Mouse (Mus musculus): ENCODE results near the gene Mrpl18. TPM values are rescaled to one million over a fixed set of nuclear protein-coding genes. Genes with fewer than 3 reads are reported as not detected.
"Not testable (repeated sequence)": the region's sequence is repeated elsewhere in the genome, so short reads cannot be mapped to it uniquely, and the experiment has no call there.

Mrpl18 gene
- total RNA-seq, 2 experiments from 2014 or later, result 214 to 221 TPM

DNA sequence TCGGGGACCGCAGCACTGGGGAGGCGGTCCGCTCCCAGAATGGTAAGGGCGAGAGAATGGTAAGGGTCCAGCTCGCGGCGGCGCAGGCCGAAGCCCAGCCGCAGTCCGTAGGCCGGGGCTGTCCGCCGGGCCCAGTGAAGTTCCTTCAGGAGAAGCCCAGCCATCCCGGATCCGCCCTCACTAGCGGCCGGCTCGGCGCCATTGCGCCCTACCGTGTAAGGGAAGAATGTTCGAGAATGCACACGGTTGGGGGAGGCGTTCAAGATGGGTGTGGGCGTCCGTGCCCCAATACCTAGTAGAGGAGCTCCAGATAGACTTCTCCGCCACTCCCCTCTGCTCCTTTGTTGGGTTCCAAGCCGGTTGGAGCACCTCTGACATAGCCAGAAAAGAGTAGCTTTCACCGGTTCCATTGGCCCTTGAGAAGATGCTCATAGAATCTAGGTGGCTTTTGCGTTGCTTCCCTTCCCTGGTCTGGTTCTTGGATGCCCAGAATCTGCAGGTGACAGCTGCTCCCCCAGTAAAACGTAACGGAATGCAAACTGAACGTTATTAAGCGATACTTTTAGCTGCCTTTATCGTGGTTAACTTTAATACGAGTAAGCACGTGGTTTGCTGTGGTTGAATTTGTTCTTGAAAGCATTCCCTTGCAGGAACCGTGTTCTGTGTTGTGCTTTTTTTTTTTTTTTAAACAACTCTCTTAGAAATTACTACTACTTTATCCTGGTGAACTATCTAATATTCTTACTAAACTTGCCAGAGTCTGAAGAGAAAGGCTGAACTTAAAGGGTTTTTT is 639 bp upstream of the Mrpl18 start:
- peak; percentile 65 for ATAC-seq (replicated peaks; ENCODE audit: low FRiP score, low TSS enrichment, poor library complexity, severe bottlenecking)

DNA sequence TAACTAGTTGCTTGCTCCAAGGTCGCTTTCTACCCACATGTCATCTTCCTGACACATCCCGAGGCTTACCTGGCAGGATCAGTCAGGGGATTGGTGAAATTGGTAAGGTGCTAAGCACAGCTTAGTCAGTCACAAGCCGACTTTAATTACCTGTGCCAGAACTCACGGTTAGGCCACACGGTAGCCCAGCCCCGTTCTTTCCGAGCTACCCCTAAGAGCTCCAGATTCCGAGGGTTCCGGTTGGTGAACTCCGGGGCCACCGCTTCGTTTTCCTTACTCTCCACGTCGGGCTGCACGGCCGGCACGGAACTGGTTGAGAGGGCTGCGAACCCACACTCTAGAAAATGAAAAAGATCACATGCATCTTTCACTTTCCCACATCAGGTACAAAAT is 661 bp downstream of the Mrpl18 start, which contains the start of gene Tcp1:
TSS of gene Tcp1 (plus strand) at position 214 of the 393 bp plus-strand sequence.
- ATAC-seq (replicated peaks; ENCODE audit: low FRiP score, low TSS enrichment, poor library complexity, severe bottlenecking), result peak; percentile 11; the same call in 1 of the 2 replicates

DNA sequence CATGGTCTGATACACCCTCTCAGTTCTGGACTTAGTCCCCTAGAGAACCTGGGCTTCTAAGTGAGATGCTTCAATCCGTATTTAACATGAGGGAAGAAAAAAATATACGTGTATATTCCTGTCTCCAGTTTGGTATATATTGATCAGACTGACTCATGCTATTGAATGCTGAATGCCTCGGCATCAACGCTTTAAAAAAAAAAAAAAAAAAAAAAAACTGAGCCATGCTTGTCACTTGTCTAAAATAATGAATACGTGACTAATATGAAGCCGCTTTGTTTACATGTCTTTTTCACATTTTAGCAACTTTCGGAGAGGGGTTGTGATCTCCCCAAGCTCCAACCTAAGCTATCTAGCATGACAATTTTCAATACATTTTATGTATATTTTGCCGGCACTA is 5.8 kb downstream of the Mrpl18 start:
- no peak for ATAC-seq (replicated peaks; ENCODE audit: low FRiP score, low TSS enrichment, poor library complexity, severe bottlenecking)

DNA sequence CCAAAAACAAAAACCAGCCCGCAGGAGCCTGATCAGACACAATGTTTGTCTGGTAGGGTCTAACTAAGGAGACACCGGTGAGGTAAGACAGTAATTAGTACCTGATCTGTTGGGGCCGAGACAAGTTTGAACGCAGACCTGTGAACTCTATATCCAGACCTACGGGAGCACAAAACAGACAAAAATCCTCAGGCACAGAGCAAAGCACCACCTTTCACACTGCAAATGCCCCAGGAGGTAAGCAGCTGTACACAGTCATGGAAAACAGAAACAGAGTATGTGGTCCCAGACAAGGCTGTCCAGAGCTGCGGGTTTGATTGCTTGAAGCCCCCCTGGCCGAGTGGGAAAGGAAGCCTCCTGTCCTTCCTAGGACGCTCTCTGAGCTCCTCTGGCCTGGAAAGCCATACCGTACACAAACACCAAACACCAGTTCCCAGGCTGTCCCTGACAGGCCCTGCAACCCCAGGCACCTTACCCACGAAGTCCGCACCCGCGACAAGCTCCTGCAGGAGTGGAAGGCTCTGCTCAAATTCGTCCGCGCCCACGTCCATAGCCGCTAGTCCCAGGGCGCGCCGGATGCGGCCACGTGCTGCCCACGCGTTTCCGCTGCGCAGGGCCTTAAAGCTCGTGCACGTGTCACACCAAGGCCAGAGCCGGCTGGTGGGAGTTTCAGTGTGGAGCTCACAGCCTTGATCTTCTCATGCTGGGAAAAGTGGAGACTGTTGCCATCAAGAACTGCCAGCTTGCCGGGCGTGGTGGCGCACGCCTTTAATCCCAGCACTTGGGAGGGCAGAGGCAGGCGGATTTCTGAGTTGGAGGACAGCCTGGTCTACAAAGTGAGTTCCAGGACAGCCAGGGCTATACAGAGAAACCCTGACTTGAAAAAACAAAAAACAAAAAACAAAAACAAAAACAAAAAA is 6.5 kb downstream of the Mrpl18 start, which contains the start of gene Pnldc1:
TSS of gene Pnldc1 (minus strand) at position 870 of the 920 bp plus-strand sequence.
- ATAC-seq (replicated peaks; ENCODE audit: low FRiP score, low TSS enrichment, poor library complexity, severe bottlenecking), result no peak

DNA sequence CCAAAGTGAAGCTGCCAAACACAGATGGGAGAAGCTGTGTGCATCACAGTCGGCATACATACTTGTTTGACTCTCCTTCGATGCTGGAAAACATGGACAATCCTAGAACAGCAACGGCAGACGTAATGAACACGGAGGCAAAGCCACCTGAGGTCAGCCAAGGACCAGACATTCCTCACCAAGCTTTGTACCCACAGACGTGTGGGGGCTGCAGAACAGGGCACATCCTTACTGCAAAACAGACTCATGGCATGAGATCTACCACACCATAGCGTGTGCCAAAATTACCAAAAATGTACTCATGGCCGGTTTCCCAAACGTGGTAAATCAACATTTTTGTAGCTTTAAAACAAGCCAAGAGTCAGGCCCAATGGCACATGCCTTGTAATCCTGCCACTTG is 9.7 kb downstream of the Mrpl18 start:
- ATAC-seq (replicated peaks; ENCODE audit: low FRiP score, low TSS enrichment, poor library complexity, severe bottlenecking), result no peak

DNA sequence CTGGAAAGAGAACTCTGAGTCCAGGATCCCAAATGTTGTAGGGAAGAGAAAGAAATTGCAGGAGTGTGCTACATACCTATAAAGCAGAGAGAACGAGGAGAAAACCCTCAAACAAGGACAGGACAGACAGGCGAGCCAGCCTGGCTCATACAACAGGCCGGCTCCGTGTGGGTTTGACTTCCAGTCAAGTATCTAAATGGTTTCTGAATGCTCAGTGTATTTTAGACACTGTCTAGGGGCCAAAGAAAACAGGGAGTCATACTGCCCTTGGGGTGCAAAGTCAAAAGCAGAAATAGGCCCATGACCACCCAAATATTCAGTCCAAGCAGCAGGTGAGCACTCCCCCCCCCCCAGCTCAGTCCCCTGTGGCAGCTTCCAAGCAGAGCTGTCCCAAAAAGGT is 10.3 kb downstream of the Mrpl18 start:
- no peak for ATAC-seq (replicated peaks; ENCODE audit: low FRiP score, low TSS enrichment, poor library complexity, severe bottlenecking)

DNA sequence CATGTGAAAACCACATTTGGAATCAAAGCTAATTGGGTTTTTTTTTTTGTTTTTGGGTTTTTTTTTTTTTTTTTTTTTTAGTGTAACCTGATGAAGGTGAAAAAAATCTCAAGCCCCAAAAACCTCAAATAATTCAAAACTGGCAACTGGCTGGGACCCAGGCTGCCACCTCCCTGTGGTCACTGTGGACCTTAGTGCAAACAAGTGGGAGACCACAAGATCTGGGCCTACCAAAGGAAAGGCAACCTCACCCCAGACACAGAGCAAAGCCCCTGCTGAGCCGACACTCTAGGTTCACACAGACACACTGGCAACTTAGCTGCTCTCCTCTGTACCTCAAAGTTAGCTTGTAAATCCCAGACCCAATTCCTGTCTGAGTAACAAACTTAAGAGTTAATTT is 11.8 kb downstream of the Mrpl18 start:
- ATAC-seq (replicated peaks; ENCODE audit: low FRiP score, low TSS enrichment, poor library complexity, severe bottlenecking), result no peak

DNA sequence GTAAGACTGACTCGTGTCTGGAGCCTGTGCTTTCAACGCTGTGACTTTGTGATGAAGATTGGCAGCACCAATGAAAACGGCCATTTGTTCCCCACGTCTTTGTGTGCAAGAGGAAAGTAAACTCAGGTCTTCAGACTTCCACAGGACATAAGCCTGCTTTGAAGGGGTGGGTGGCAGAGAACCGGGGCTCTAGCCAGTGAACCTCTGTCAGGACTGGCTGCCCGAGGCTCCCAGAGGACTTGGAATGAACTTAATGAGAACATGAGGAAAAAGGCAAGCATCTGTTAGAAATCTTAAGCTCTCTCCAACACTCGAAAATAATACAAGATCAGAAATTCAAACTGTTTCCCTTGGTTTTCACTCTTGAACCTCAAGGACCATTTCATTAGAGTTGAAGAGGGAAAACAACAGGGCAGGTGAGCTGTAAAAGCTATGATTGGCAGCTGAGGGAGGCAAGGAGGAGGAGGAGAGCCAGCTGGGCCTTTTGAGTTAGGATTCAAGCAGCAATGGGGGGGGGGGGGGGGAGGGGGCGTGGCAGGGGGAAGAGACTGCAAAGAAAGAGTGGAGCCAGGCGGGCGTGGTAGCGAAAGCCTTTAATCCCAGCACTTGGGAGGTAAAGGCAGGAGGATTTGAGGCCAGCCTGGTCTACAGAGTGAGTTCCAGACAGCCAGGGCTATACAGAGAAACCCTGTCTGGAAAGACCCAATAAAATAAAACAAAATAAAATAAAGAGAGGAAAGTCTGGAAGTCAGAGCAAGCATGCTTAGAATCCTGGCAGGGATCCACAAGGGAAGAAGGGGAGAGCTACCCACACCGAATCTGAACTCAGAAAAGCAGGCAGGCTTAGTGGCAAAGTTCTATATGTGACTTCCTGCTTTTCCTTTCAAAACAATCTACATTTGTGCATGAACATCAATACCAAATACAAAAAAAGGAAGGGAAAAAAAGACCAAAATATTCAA is 12.5 kb downstream of the Mrpl18 start:
- ATAC-seq (replicated peaks; ENCODE audit: low FRiP score, low TSS enrichment, poor library complexity, severe bottlenecking), result no peak

DNA sequence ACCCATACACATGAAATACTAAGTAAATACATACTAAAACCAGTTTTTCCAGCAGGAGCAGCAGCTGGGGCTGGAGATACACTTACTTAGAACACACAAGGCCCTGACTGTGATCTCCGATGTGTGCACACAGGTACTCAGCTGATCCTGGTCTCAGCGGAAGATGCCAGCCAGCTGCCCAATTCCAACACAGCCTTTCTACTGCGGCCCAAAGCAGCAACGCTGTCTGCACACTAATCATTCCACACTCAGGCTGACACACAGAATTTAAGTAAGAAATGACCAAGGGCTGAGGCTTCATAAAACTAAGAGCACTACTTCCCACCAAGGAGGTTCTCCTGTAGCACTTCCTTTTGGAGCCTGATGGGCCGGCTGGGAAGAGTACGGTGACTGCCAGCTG is 13.9 kb downstream of the Mrpl18 start:
- no peak for ATAC-seq (replicated peaks; ENCODE audit: low FRiP score, low TSS enrichment, poor library complexity, severe bottlenecking)

DNA sequence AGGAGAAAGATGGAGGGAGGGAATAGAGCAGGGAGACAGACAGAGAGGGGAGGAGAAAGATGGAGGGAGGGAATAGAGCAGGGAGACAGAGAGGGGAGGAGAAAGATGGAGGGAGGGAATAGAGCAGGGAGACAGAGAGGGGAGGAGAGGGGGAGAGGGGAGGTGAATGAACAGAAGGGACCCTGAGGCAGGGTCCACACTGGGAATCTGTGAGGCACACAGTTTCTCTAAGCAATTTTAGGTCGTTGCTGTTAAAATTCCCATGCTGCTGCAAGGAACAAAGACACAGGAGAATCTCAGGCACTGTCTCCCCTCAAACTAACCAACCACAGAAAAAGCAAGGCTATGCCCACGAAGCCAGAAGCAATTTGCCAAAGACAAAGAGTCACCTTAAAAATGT is 17.5 kb downstream of the Mrpl18 start:
- not testable (repeated sequence) for ATAC-seq (replicated peaks; ENCODE audit: low FRiP score, low TSS enrichment, poor library complexity, severe bottlenecking)

DNA sequence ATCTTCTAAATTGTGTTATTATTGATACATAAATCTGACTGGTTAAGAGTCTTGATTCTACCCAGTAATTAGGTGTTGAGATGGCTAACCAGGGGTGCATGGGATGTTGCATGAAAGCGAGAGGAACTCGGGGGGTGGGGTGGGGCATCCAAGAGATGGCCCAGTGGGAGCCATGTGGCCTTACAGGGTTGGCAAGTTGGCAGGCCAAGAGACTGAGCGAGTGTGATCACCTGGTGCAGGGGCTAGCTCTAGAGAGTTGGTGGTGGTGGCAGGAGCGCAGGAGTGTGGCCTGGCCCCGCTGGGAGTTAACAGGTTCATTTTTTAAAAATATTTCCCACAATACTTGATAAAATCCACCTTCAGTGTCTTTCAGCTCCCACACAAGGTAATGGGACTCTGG is 18.5 kb downstream of the Mrpl18 start:
- ATAC-seq (replicated peaks; ENCODE audit: low FRiP score, low TSS enrichment, poor library complexity, severe bottlenecking), result no peak

DNA sequence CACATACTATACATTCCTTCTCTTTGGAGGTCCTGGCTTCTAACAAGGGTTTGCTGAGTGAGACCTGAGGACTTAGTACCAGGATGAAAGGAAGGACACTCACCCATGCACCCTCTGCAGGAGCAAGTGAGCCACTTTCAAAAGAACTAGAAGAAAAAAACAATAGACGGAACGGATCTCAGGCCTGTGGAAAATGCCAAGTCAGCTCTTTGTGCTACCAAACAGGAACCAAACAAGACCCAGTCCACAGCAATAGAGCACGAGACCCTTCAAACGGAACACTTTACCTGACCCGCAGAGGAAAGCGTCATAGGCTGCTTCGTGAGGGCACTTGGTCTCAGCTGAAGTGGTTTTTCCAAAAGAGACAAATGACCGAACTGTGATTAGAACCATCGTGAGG is 24.1 kb downstream of the Mrpl18 start:
- ATAC-seq (replicated peaks; ENCODE audit: low FRiP score, low TSS enrichment, poor library complexity, severe bottlenecking), result no peak

DNA sequence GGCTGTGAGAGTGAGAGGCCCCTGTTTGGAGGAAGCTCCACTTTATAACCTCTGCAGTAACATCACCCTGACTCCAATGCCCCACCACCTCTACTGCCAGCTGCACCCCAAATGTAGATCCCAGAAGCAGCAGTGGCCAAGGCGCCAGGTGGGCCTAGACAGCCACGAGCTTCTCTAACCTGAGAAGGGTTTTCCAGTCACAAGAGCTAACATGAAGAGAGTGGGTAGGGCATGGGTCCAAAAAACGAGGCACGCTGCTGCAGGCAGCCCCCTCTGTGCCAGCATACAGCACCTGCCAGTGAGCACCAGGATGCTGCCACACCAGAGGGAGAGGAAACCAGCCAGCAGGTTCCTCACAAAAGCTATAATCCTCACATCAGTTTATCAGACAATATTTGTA is 25.1 kb downstream of the Mrpl18 start:
- no peak for ATAC-seq (replicated peaks; ENCODE audit: low FRiP score, low TSS enrichment, poor library complexity, severe bottlenecking)

DNA sequence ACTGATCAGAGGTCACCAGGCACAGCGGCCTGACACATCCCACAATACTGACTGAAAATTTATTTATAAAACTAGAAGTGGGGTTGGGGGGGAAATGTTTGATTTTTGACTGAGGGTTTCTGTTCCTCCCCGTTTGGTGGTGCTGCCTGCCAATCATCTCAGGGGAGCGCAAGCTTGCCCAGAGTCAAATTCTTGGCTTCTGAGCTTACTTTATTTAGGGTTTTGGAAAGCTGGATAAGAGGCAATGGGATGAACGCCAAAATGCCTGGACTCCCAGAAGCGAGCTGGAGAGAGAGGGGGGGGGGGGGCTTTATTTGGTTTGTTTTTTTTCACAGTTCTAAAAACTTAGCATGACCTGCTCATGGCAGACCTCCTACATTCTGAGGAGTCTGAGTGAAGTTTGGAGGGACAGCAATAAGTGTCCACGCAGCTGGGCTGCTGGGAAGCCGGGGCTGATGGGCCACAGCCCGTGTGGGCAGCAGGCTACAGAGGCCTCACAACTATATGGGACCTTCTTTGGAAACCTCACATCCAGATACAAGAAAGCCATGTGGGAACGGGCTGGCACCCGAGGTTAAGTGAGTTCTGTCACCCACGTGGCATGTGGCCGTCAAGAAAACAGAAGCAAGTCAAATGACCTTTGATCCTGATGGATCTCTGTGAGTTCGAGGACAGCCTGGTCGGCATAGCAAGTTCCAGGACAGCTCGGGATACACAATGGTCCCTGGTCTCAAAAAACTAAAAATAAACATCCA is 28.9 kb downstream of the Mrpl18 start:
- ATAC-seq (replicated peaks; ENCODE audit: low FRiP score, low TSS enrichment, poor library complexity, severe bottlenecking), result no peak

DNA sequence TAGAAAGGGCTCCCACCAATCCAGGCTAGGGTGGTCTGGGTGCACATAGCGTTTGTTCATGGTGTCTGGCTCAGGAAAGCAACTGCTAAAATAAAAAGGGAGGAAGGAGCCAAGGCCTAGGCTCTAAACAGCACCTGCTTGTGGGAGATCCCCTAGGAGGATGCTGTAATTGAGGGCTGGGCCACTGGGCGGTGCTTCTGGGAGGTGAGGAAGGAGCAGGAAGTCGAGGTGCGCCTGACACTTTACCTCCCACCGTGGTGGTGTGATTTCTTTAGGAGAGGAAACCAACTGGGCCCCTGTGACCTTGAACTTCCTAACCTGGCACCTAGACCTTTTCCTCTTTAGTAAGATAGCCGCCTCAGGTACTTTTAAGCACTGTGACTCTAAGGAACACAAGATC is 29.5 kb downstream of the Mrpl18 start:
- ATAC-seq (replicated peaks; ENCODE audit: low FRiP score, low TSS enrichment, poor library complexity, severe bottlenecking), result no peak

DNA sequence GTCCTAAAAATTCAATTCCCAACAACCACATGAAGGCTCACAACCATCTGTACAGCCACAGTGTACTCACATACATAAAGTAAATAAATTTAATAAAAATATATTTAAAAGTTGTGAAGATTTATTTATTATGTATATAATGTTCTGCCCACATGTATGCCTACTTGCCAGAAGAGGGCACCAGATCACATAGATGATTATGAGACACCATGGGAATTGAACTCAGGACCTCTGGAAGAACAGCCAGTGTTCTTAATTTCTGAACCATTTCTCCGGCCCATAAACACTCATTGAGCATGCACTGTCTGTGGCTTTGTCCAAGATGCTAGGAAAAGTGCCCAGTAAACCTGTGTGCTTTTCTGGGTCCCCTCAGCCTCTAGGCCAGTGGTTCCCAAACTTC is 34.9 kb downstream of the Mrpl18 start:
- no peak for ATAC-seq (replicated peaks; ENCODE audit: low FRiP score, low TSS enrichment, poor library complexity, severe bottlenecking)

DNA sequence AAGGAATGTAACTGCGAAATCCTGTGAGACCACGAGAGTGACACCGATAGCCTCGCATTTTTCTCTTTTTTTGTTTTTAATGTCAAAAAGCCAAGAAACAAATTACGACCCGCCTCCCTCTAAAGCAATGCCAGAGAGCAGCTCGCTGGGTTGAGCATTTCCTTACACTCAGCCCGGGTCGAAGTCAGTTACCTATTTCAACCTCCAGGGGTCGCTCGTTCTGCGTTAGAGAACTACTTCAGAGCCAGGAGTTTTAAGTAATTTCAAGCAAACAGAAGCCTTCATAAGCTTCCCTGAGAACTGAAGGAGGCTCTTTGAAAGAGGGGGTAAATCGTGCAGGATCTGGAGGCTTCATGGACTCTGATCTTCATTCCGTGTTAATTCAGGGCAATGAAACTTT is 36.0 kb downstream of the Mrpl18 start:
- ATAC-seq (replicated peaks; ENCODE audit: low FRiP score, low TSS enrichment, poor library complexity, severe bottlenecking), result peak; percentile 84

DNA sequence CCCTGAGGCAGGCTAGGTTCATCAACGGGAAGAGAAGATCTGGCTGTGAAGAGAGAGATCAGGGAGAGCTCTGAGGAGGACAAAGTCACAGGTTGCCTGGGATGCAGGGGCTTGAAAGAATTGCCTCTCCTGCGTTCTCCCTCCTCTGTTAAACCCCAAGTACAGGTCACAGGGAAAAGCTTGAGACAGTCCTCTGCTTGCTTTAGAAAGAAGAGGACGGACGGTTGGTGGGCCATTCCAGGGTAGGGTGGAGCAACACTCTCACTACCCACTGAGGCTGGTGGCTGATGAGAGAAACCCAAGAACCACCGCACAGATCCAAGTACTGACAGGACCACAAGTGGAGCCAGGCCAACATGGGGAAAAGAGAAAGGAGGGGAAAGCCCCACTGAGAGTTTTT is 40.4 kb downstream of the Mrpl18 start, which contains the start of gene Mrgprh:
TSS of gene Mrgprh (plus strand) at position 301 of the 400 bp plus-strand sequence.
- ATAC-seq (replicated peaks; ENCODE audit: low FRiP score, low TSS enrichment, poor library complexity, severe bottlenecking), result no peak
